Mouse (Mus musculus) lung, embryonic 14.5 days (tissue): ENCODE measurements around the gene Pygo1. TPM values are rescaled to one million over a fixed set of nuclear protein-coding genes. Genes with fewer than 3 reads are reported as not detected.
A peak's percentile ranks its signal among the peaks of the same experiment; 100 is the strongest.

Experiments used
- ATAC-seq: fragments of 200-750 bp; cut with Nextera tagmentation; 2 replicates; pipeline ENCODE4 v1.8.0; 2017; ENCODE audit warnings: mild to moderate bottlenecking, moderate TSS enrichment, moderate library complexity; ENCODE audit not compliant: insufficient read depth
- DNase-seq: peaks from one replicate; pipeline ENCODE4 v3.0.0-alpha.2; 2015
- H3K27ac ChIP-seq: fragments of 300-500 bp; sonication (generic); 2 replicates; pipeline ENCODE4 v1.5.1; 2014; ENCODE audit warnings: low read depth, mild to moderate bottlenecking, moderate library complexity
- H3K27me3 ChIP-seq: fragments of 300-500 bp; sonication (generic); 2 replicates; pipeline ENCODE4 v1.6.1; 2014; ENCODE audit warnings: low read length, control low read depth; ENCODE audit not compliant: insufficient read depth
- H3K36me3 ChIP-seq: fragments of 300-500 bp; sonication (generic); 2 replicates; pipeline ENCODE4 v1.6.1; 2014; ENCODE audit warnings: control low read depth; ENCODE audit not compliant: insufficient read depth
- H3K4me1 ChIP-seq: fragments of 300-500 bp; sonication (generic); 2 replicates; pipeline ENCODE4 v1.6.1; 2014; ENCODE audit warnings: antibody characterized with exemption, control low read depth; ENCODE audit not compliant: insufficient read depth
- H3K4me2 ChIP-seq: fragments of 300-500 bp; sonication (generic); 2 replicates; pipeline ENCODE4 v1.6.1; 2014; ENCODE audit warnings: mild to moderate bottlenecking
- H3K4me3 ChIP-seq: fragments of 300-500 bp; sonication (generic); 2 replicates; pipeline ENCODE4 v1.5.1; 2014; ENCODE audit warnings: low read depth, low read length
- H3K9ac ChIP-seq: fragments of 300-500 bp; sonication (generic); 2 replicates; pipeline ENCODE4 v1.6.1; 2014
- H3K9me3 ChIP-seq: fragments of 300-500 bp; sonication (generic); 2 replicates; pipeline ENCODE4 v1.6.1; 2016; ENCODE audit warnings: low read depth, low read length, control low read depth
- CTCF ChIP-seq: IDR thresholded peaks from 2 replicates; pipeline ENCODE4 v1.5.1; 2016; ENCODE audit warnings: antibody characterized with exemption, low read depth
- WGBS: fragments of 180-500 bp; shearing (Covaris S2); extraction: QIAGEN DNeasy Blood & Tissue Kit; methylation state at CpG from one replicate; pipeline ENCODE4 v1.1.7; 2014; 5-methylcytosine and 5-hydroxymethylcytosine counted together
- polyA plus RNA-seq: library from polyadenylated mRNA; unstranded; fragments of >200 nt; fragmentation: Nextera tagmentation; extraction: Ambion mirVana; gene quantifications from 2 replicates; pipeline ENCODE4 v1.2.1, GENCODE M21; 2014

Pygo1 gene
- polyA plus RNA-seq, 1 experiment from 2014 or later, result 7.0 TPM

DNA sequence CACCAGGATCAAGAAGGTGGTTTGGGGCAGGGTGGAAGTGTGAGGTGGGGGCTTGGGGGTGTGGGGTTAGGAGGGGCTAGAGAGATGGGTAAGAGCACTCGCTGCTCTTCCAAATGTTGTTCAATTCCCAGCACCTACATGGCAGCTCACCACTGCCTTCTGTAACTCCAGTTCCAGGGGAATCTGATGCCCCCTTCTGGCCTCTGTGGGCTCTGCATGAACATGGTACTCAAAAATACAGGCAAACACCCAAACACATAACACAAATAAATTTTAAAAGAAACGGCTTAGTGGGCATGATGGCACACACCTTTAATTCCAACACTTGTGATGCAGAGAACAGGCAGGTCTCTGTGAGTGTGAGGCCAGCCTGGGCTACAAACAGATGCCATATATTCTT is 29.3 kb downstream of the Pygo1 start:
- Histone ChIP-seq H3K4me3 (no peak overlapping the region), H3K27me3 (no peaks in the 10 kb centered on the region), H3K9me3 (no peaks in the 10 kb centered on the region), H3K27ac (no peak overlapping the region), H3K9ac (no peak overlapping the region), H3K36me3 (no peaks in the 10 kb centered on the region), H3K4me1 (peaks cover 4% of the 10 kb centered on the region; the same call in 1 of the 2 replicates), H3K4me2 (no peak overlapping the region)
- 39% methylated on average over 2 of the region's 2 CpGs for WGBS
- peak; percentile 48 for TF ChIP-seq CTCF
- no peak for ATAC-seq
- DNase-seq, result peak; percentile 68

- H3K4me3 ChIP-seq, result no peak overlapping the region
- WGBS, result 27% methylated on average over 1 of the region's 1 CpGs
- no peaks in the 10 kb centered on the region for H3K9me3 ChIP-seq
- DNase-seq (peak; percentile 78), ATAC-seq (no peak)
- TF ChIP-seq CTCF, result peak; percentile 79
- no peaks in the 10 kb centered on the region for H3K27me3 ChIP-seq
- no peak overlapping the region for H3K4me2 ChIP-seq
- peaks cover 4% of the 10 kb centered on the region; the same call in 1 of the 2 replicates for H3K4me1 ChIP-seq
- no peak overlapping the region for H3K27ac ChIP-seq
- no peaks in the 10 kb centered on the region for H3K36me3 ChIP-seq
- no peak overlapping the region for H3K9ac ChIP-seq
Observed at GRCm38 (mm10) chr9:72955546-72955945, 30.1 kb downstream of the Pygo1 start.

- no peaks in the 10 kb centered on the region for H3K9me3 ChIP-seq
- H3K4me1 ChIP-seq, result peaks cover 4% of the 10 kb centered on the region; the same call in 1 of the 2 replicates
- H3K27me3 ChIP-seq, result no peaks in the 10 kb centered on the region
- no peaks in the 10 kb centered on the region for H3K36me3 ChIP-seq
- 1% methylated on average over 43 of the region's 43 CpGs for WGBS
- H3K27ac ChIP-seq, result peak within 1 kb of the TSS; percentile 50; the same call in 1 of the 2 replicates
- TF ChIP-seq CTCF, result peak; percentile 42
- H3K9ac ChIP-seq, result peak within 1 kb of the TSS; percentile 63
- ATAC-seq, result peak; percentile 94
- DNase-seq, result peak; percentile 93
- peak within 1 kb of the TSS; percentile 68 for H3K4me3 ChIP-seq
- peak within 1 kb of the TSS; percentile 69 for H3K4me2 ChIP-seq
Observed at GRCm38 (mm10) chr9:72958521-72959450, 33.3 kb downstream of the Pygo1 start, which contains the start of the genes Dyx1c1 and Gm44503. Dyx1c1 (plus strand) TSS chr9:72958785. Gm44503 (plus strand) TSS chr9:72958852.

GRCm38 (mm10) chr9:72961346-72961745 is 35.9 kb downstream of the Pygo1 start:
- H3K27me3 ChIP-seq, result no peaks in the 10 kb centered on the region
- no peak for TF ChIP-seq CTCF
- H3K9me3 ChIP-seq, result no peaks in the 10 kb centered on the region
- H3K4me2 ChIP-seq, result no peak overlapping the region
- no peaks in the 10 kb centered on the region for H3K36me3 ChIP-seq
- no peak overlapping the region for H3K27ac ChIP-seq
- DNase-seq (no peak), ATAC-seq (no peak)
- H3K9ac ChIP-seq, result no peak overlapping the region
- H3K4me1 ChIP-seq, result peaks cover 4% of the 10 kb centered on the region; the same call in 1 of the 2 replicates
- 62% methylated on average over 8 of the region's 8 CpGs for WGBS
- no peak overlapping the region for H3K4me3 ChIP-seq

DNA sequence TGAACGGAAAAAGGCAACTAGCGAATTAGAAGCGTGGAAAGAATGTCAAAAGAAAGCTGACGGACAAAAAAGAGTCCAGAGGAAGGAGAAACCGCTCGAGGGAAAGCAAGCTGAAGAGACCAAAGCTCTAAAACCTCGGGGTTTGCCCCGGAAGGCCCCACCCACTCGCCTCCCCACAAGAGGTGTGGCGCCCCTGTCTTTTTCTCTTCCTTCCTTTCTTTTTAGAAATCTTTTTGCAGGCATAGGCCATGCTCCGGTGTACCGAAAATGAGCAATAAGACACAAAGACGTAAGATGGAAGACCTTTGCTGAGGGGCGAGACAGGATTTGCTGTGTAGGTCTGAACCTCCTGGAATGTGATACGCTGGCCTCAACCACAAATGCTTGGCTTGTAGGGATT is 36.5 kb downstream of the Pygo1 start:
- 71% methylated on average over 15 of the region's 15 CpGs for WGBS
- ATAC-seq, result no peak
- no peak for TF ChIP-seq CTCF

DNA sequence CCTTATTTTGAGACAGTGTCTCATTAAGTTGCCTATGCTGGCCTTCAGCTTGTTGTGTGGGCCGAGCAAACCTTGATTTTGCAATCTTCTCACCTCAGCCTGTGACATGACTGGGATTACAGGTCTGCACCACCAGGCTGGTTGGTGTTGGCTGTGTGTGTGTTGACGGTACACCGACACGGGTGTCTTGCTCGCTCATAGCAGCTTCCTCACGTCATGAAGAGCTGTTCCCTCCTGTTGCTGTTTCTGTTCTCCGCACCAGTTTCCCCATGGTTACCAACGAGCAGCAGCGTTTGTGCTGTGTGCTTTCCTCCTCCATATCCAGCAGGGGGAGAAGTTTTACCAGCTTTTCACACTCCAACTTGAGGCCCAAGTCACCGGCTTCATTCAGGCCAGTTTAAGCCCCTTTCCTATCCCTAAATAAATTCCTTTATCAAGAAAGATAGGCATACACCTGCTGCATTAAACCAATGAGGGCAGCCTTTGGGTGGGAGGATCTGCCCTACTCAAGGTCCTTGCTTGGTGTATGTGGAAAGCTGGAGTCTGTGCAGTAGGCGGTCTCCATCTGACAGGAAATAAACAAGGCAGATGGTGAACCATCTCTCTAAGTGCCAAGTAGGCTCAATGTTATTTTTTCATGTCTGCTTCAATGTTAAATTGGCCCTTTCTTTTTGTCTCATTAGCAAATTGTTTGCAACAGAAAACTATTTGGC is 43.1 kb downstream of the Pygo1 start:
- Histone ChIP-seq H3K9me3 (no peaks in the 10 kb centered on the region), H3K4me3 (no peak overlapping the region), H3K4me2 (no peak overlapping the region), H3K36me3 (no peaks in the 10 kb centered on the region), H3K27ac (no peak overlapping the region), H3K9ac (no peak overlapping the region), H3K27me3 (no peaks in the 10 kb centered on the region), H3K4me1 (no peaks in the 10 kb centered on the region)
- peak; percentile 69 for TF ChIP-seq CTCF
- 31% methylated on average over 11 of the region's 11 CpGs for WGBS
- ATAC-seq (no peak), DNase-seq (peak; percentile 70)

More for the DNA sequence above, 36.5 kb downstream of the Pygo1 start:
- no peak overlapping the region for H3K4me3 ChIP-seq
- H3K27ac ChIP-seq, result no peak overlapping the region
- H3K4me2 ChIP-seq, result no peak overlapping the region
- DNase-seq, result no peak
- no peaks in the 10 kb centered on the region for H3K9me3 ChIP-seq
- no peaks in the 10 kb centered on the region for H3K27me3 ChIP-seq
- no peak overlapping the region for H3K9ac ChIP-seq
- peaks cover 4% of the 10 kb centered on the region; the same call in 1 of the 2 replicates for H3K4me1 ChIP-seq
- H3K36me3 ChIP-seq, result no peaks in the 10 kb centered on the region
